21 mouse cellular contexts compared by ENCODE assay signal in the genomic region with DNA sequence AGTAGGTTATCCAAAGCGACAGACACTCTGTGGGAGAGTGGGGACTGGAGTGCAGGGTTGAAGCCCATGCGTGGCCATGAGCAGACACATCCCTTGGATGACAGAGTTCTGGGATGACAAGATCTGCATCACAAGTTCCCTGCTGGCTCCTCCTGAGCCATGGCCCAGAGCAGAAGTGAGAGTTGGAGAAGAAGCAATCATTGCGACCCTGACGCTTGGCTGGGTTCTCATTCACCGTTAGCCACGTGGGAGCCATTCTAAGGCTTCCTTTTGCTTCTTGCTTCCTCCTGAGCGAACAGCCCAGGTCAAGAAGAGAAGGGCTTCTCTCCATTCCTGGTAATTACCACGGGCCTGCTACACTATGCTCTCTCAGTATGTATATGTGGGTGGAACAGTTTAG.
"Had no signal": no experiment of that assay in that cellular context is flagged by ENCODE, and none has a peak within 500 bp of the region (broad histone marks: within the 10 kb centered on the region; RNA-seq: fewer than 3 reads in every experiment).

No protein-coding gene starts in this region.

- H3K27me3 ChIP-seq: liver, embryonic 13.5 days; liver, embryonic 15.5 days; midbrain, embryonic 15.5 days; neural tube, embryonic 12.5 days; stomach, embryonic 15.5 days had no signal

- H3K36me3 ChIP-seq: liver, embryonic 13.5 days; liver, embryonic 15.5 days; midbrain, embryonic 13.5 days; midbrain, embryonic 15.5 days; neural tube, embryonic 12.5 days; stomach, embryonic 15.5 days had no signal

- DNase-seq: liver, embryonic 13.5 days; liver, postnatal 0 days; lung, embryonic 14.5 days; lung, postnatal 10 days; lung, postnatal 4 days; retina, postnatal 1 day; right cerebral cortex, adult 18-20 months; right cerebral cortex, postnatal 25 days; right cerebral cortex, postnatal 4 days; thymus, adult 2 months; thymus, postnatal 25 days; thymus, postnatal 4 days had no signal

- H3K9me3 ChIP-seq: liver, embryonic 13.5 days; liver, embryonic 15.5 days; midbrain, embryonic 13.5 days; midbrain, embryonic 15.5 days; neural tube, embryonic 12.5 days; stomach, embryonic 15.5 days had no signal

- H3K4me3 ChIP-seq: liver, embryonic 13.5 days; liver, embryonic 15.5 days; megakaryocyte, embryonic 14.5 days; midbrain, embryonic 13.5 days; midbrain, embryonic 15.5 days; neural tube, embryonic 12.5 days; stomach, embryonic 15.5 days had no signal

- H3K4me2 ChIP-seq: liver, embryonic 11.5 days; liver, embryonic 13.5 days; liver, embryonic 15.5 days; lung, embryonic 14.5 days; midbrain, embryonic 11.5 days; midbrain, embryonic 13.5 days; midbrain, embryonic 15.5 days; neural tube, embryonic 12.5 days; stomach, embryonic 15.5 days had no signal

- ATAC-seq: liver, postnatal 0 days; midbrain, embryonic 13.5 days; midbrain, embryonic 15.5 days had no signal

- H3K9ac ChIP-seq: liver, embryonic 13.5 days; liver, embryonic 15.5 days; liver, postnatal 0 days; lung, embryonic 14.5 days; midbrain, embryonic 13.5 days; midbrain, embryonic 15.5 days; neural tube, embryonic 12.5 days; stomach, embryonic 15.5 days had no signal

- H3K27ac ChIP-seq: liver, embryonic 13.5 days; liver, embryonic 15.5 days; midbrain, embryonic 13.5 days; midbrain, embryonic 15.5 days; neural tube, embryonic 12.5 days; stomach, embryonic 15.5 days; stomach, postnatal 0 days had no signal

- H3K4me1 ChIP-seq: liver, embryonic 13.5 days; megakaryocyte, embryonic 14.5 days; neural tube, embryonic 12.5 days; stomach, embryonic 15.5 days had no signal
